Mouse (Mus musculus) ES-Bruce4 (cell line): ENCODE data around the gene Foxr1.

ENCODE experiments used
- CTCF ChIP-seq: IDR thresholded peaks from one replicate; pipeline ENCODE4 v1.8.1; 2011; ENCODE audit warnings: low read depth, low read length
- EP300 ChIP-seq: IDR thresholded peaks from 2 replicates; pipeline ENCODE4 v1.6.1; 2011; ENCODE audit warnings: low read depth, low read length; ENCODE audit not compliant: insufficient read depth

- no peak for TF ChIP-seq CTCF
- no peak for TF ChIP-seq EP300
Observed at GRCm38 (mm10) chr9:44435747-44436146, 5.2 kb downstream of the Foxr1 start.
